Mouse (Mus musculus): ENCODE measurements at regions not wholly inside any gene's neighbourhood (a gene's known extent, or its start where the extent isn't known, plus 50 kb on each side); places are given as distances from the start of the nearest gene placed in this dataset.
"Not testable (repeated sequence)": the region's sequence is repeated elsewhere in the genome, so short reads cannot be mapped to it uniquely, and the experiment has no call there.

GRCm38 (mm10) chr4:23341240-23341639 lies 853.1 kb upstream of the Pou3f2 start:
- no peak for DNase-seq (ENCODE audit: low spot score in 2 of 2)

GRCm38 (mm10) chr4:23338481-23338880 lies 850.3 kb upstream of the Pou3f2 start:
- DNase-seq (ENCODE audit: low spot score in 2 of 2): no peak

- DNase-seq (ENCODE audit: low spot score in 2 of 2): no peak
Measured at GRCm38 (mm10) chr4:23300617-23301016, 812.5 kb upstream of the Pou3f2 start.

GRCm38 (mm10) chr4:23280087-23280486 lies 791.9 kb upstream of the Pou3f2 start:
- DNase-seq (ENCODE audit: low spot score in 2 of 2): no peak

GRCm38 (mm10) chr4:23275203-23275602 lies 787.0 kb upstream of the Pou3f2 start:
- DNase-seq (ENCODE audit: low spot score in 2 of 2): no peak

GRCm38 (mm10) chr4:23271947-23272346 lies 783.8 kb upstream of the Pou3f2 start:
- DNase-seq (ENCODE audit: low spot score in 2 of 2): no peak

GRCm38 (mm10) chr4:23260371-23260770 lies 772.2 kb upstream of the Pou3f2 start:
- no peak for DNase-seq (ENCODE audit: low spot score in 2 of 2)

GRCm38 (mm10) chr4:23234960-23235359 lies 746.8 kb upstream of the Pou3f2 start:
- no peak for DNase-seq (ENCODE audit: low spot score in 2 of 2)

- DNase-seq (ENCODE audit: low spot score in 2 of 2): not testable (repeated sequence)
Measured at GRCm38 (mm10) chr4:23194756-23195155, 706.6 kb upstream of the Pou3f2 start.

- no peak for DNase-seq (ENCODE audit: low spot score in 2 of 2)
Measured at GRCm38 (mm10) chr4:23193384-23194135, 705.4 kb upstream of the Pou3f2 start.

GRCm38 (mm10) chr4:23173811-23174210 lies 685.6 kb upstream of the Pou3f2 start:
- no peak for DNase-seq (ENCODE audit: low spot score in 2 of 2)

GRCm38 (mm10) chr4:23173330-23173729 lies 685.2 kb upstream of the Pou3f2 start:
- no peak for DNase-seq (ENCODE audit: low spot score in 2 of 2)

- no peak for DNase-seq (ENCODE audit: low spot score in 2 of 2)
Measured at GRCm38 (mm10) chr4:23148097-23148849, 660.1 kb upstream of the Pou3f2 start.

GRCm38 (mm10) chr4:23133386-23133785 lies 645.2 kb upstream of the Pou3f2 start:
- DNase-seq (ENCODE audit: low spot score in 2 of 2): no peak

GRCm38 (mm10) chr4:23101452-23101851 lies 613.3 kb upstream of the Pou3f2 start:
- DNase-seq (ENCODE audit: low spot score in 2 of 2): not testable (repeated sequence)

GRCm38 (mm10) chr4:23079521-23079920 lies 591.4 kb upstream of the Pou3f2 start:
- no peak for DNase-seq (ENCODE audit: low spot score in 2 of 2)

GRCm38 (mm10) chr4:23077603-23078002 lies 589.4 kb upstream of the Pou3f2 start:
- no peak for DNase-seq (ENCODE audit: low spot score in 2 of 2)

GRCm38 (mm10) chr4:23050701-23051317 lies 562.6 kb upstream of the Pou3f2 start:
- no peak for DNase-seq (ENCODE audit: low spot score in 2 of 2)

GRCm38 (mm10) chr4:23037784-23038183 lies 549.6 kb upstream of the Pou3f2 start:
- DNase-seq (ENCODE audit: low spot score in 2 of 2): no peak

GRCm38 (mm10) chr4:23031271-23031670 lies 543.1 kb upstream of the Pou3f2 start:
- no peak for DNase-seq (ENCODE audit: low spot score in 2 of 2)

- no peak for DNase-seq (ENCODE audit: low spot score in 2 of 2)
Measured at GRCm38 (mm10) chr4:23022177-23022576, 534.0 kb upstream of the Pou3f2 start.

- no peak for DNase-seq (ENCODE audit: low spot score in 2 of 2)
Measured at GRCm38 (mm10) chr4:23010346-23010745, 522.2 kb upstream of the Pou3f2 start.

- DNase-seq (ENCODE audit: low spot score in 2 of 2): not testable (repeated sequence)
Measured at GRCm38 (mm10) chr4:23009196-23009595, 521.0 kb upstream of the Pou3f2 start.
